Mouse (Mus musculus) CH12.LX (cell line): ENCODE results near the gene Krt2. TPM values are rescaled to one million over a fixed set of nuclear protein-coding genes. Genes with fewer than 3 reads are reported as not detected.

ENCODE experiments used
- polyA plus RNA-seq: library from polyadenylated mRNA; unstranded; fragments of >175 nt; gene quantifications from 2 replicates; pipeline ENCODE4 v1.2.1, GENCODE M21; 2012; ENCODE audit warnings: low read depth; ENCODE audit not compliant: insufficient read length
- total RNA-seq, 2 experiments: library from RNA; depleted of rRNA; stranded (reverse); fragments of 300-350 nt in 1 of 2; fragments of >200 nt in 1 of 2; gene quantifications; 2 replicates each; pipeline ENCODE4 v1.2.3; 2012 to 2014

Krt2 gene
- total and polyA plus RNA-seq, 3 experiments = not detected

Other genes starting within 250 kb of the Krt2 start
- not detected in 2 replicates for gene Krt75, start 244.3 kb downstream of the Krt2 start, total RNA-seq (2012; rRNA removed)
- not detected in 2 replicates for gene Krt75, start 244.3 kb downstream of the Krt2 start, total RNA-seq (2014; rRNA removed)
- not detected in 2 replicates for gene Krt75, start 244.3 kb downstream of the Krt2 start, polyA plus RNA-seq
- not detected in 2 replicates for gene Gm5414, start 190.0 kb downstream of the Krt2 start, total RNA-seq (2012; rRNA removed)
- gene Gm5414, start 190.0 kb downstream of the Krt2 start, total RNA-seq (2014; rRNA removed) = not detected in 2 replicates
- not detected in 2 replicates for gene Gm5414, start 190.0 kb downstream of the Krt2 start, polyA plus RNA-seq
- not detected in 2 replicates for gene Gm5478, start 170.8 kb downstream of the Krt2 start, total RNA-seq (2012; rRNA removed)
- not detected in 2 replicates for gene Gm5478, start 170.8 kb downstream of the Krt2 start, total RNA-seq (2014; rRNA removed)
- gene Gm5478, start 170.8 kb downstream of the Krt2 start, polyA plus RNA-seq = not detected in 2 replicates
- not detected in 2 replicates for gene Krt6b, start 137.9 kb downstream of the Krt2 start, total RNA-seq (2012; rRNA removed)
- gene Krt6b, start 137.9 kb downstream of the Krt2 start, total RNA-seq (2014; rRNA removed) = not detected in 2 replicates
- gene Krt6b, start 137.9 kb downstream of the Krt2 start, polyA plus RNA-seq = not detected in 2 replicates
- gene Krt6a, start 123.9 kb downstream of the Krt2 start, total RNA-seq (2012; rRNA removed) = not detected in 2 replicates
- not detected in 2 replicates for gene Krt6a, start 123.9 kb downstream of the Krt2 start, total RNA-seq (2014; rRNA removed)
- gene Krt6a, start 123.9 kb downstream of the Krt2 start, polyA plus RNA-seq = not detected in 2 replicates
- not detected in 2 replicates for gene Krt5, start 105.3 kb downstream of the Krt2 start, total RNA-seq (2012; rRNA removed)
- gene Krt5, start 105.3 kb downstream of the Krt2 start, total RNA-seq (2014; rRNA removed) = not detected in 2 replicates
- not detected in 2 replicates for gene Krt5, start 105.3 kb downstream of the Krt2 start, polyA plus RNA-seq
- not detected in 2 replicates for gene Krt71, start 75.1 kb downstream of the Krt2 start, total RNA-seq (2012; rRNA removed)
- not detected in 2 replicates for gene Krt71, start 75.1 kb downstream of the Krt2 start, total RNA-seq (2014; rRNA removed)
- gene Krt71, start 75.1 kb downstream of the Krt2 start, polyA plus RNA-seq = not detected in 2 replicates
- gene Krt72, start 31.7 kb downstream of the Krt2 start, total RNA-seq (2012; rRNA removed) = not detected in 2 replicates
- gene Krt72, start 31.7 kb downstream of the Krt2 start, total RNA-seq (2014; rRNA removed) = not detected in 2 replicates
- not detected in 2 replicates for gene Krt72, start 31.7 kb downstream of the Krt2 start, polyA plus RNA-seq
- not detected in 2 replicates for gene Krt73, start 15.8 kb downstream of the Krt2 start, total RNA-seq (2012; rRNA removed)
- not detected in 2 replicates for gene Krt73, start 15.8 kb downstream of the Krt2 start, total RNA-seq (2014; rRNA removed)
- gene Krt73, start 15.8 kb downstream of the Krt2 start, polyA plus RNA-seq = not detected in 2 replicates
- not detected in 2 replicates for gene Krt1, start 32.6 kb upstream of the Krt2 start, total RNA-seq (2012; rRNA removed)
- gene Krt1, start 32.6 kb upstream of the Krt2 start, total RNA-seq (2014; rRNA removed) = not detected in 2 replicates
- gene Krt1, start 32.6 kb upstream of the Krt2 start, polyA plus RNA-seq = not detected in 2 replicates
- not detected in 2 replicates for gene Krt77, start 51.5 kb upstream of the Krt2 start, total RNA-seq (2012; rRNA removed)
- gene Krt77, start 51.5 kb upstream of the Krt2 start, total RNA-seq (2014; rRNA removed) = not detected in 2 replicates
- not detected in 2 replicates for gene Krt77, start 51.5 kb upstream of the Krt2 start, polyA plus RNA-seq
- not detected in 2 replicates for gene Krt76, start 74.8 kb upstream of the Krt2 start, total RNA-seq (2012; rRNA removed)
- gene Krt76, start 74.8 kb upstream of the Krt2 start, total RNA-seq (2014; rRNA removed) = not detected in 2 replicates
- gene Krt76, start 74.8 kb upstream of the Krt2 start, polyA plus RNA-seq = not detected in 2 replicates
- gene Krt4, start 106.6 kb upstream of the Krt2 start, total RNA-seq (2012; rRNA removed) = not detected in 2 replicates
- gene Krt4, start 106.6 kb upstream of the Krt2 start, total RNA-seq (2014; rRNA removed) = not detected in 2 replicates
- gene Krt4, start 106.6 kb upstream of the Krt2 start, polyA plus RNA-seq = not detected in 2 replicates
- gene Krt79, start 122.2 kb upstream of the Krt2 start, total RNA-seq (2012; rRNA removed) = not detected in 2 replicates
- not detected in 2 replicates for gene Krt79, start 122.2 kb upstream of the Krt2 start, total RNA-seq (2014; rRNA removed)
- gene Krt79, start 122.2 kb upstream of the Krt2 start, polyA plus RNA-seq = not detected in 2 replicates
- not detected in 2 replicates for gene Krt78, start 136.1 kb upstream of the Krt2 start, total RNA-seq (2012; rRNA removed)
- gene Krt78, start 136.1 kb upstream of the Krt2 start, total RNA-seq (2014; rRNA removed) = not detected in 2 replicates
- not detected in 2 replicates for gene Krt78, start 136.1 kb upstream of the Krt2 start, polyA plus RNA-seq
- not detected in 2 replicates for gene Krt8, start 186.3 kb upstream of the Krt2 start, total RNA-seq (2012; rRNA removed)
- not detected in 2 replicates for gene Krt8, start 186.3 kb upstream of the Krt2 start, total RNA-seq (2014; rRNA removed)
- not detected in 2 replicates for gene Krt8, start 186.3 kb upstream of the Krt2 start, polyA plus RNA-seq
- 0.13 and 0.21 TPM in 2 replicates for gene Krt18, start 210.0 kb upstream of the Krt2 start, total RNA-seq (2012; rRNA removed)
- gene Krt18, start 210.0 kb upstream of the Krt2 start, total RNA-seq (2014; rRNA removed) = not detected in 2 replicates
- not detected in 2 replicates for gene Krt18, start 210.0 kb upstream of the Krt2 start, polyA plus RNA-seq